Mouse (Mus musculus) bone marrow, adult 2 months (tissue): ENCODE measurements around the gene Ccl17.

ENCODE experiments used
- CTCF ChIP-seq: fragments of 200-500 bp; IDR thresholded peaks from 2 replicates; pipeline ENCODE4 v1.5.1; 2011; ENCODE audit warnings: low read length, control low read depth; ENCODE audit not compliant: control insufficient read depth, insufficient read depth
- POLR2A ChIP-seq: fragments of 200-500 bp; IDR thresholded peaks from 2 replicates; pipeline ENCODE4 v1.6.1; 2011; ENCODE audit warnings: low read depth, mild to moderate bottlenecking, control low read depth, low read length, borderline replicate concordance; ENCODE audit not compliant: control insufficient read depth

- TF ChIP-seq CTCF (no peak), POLR2A (no peak)
These were observed 36.5 kb upstream of the Ccl17 start for GRCm38 (mm10) chr8:94773700-94774171.
